ENCODE assay signal across 29 mouse cellular contexts in the genomic region with DNA sequence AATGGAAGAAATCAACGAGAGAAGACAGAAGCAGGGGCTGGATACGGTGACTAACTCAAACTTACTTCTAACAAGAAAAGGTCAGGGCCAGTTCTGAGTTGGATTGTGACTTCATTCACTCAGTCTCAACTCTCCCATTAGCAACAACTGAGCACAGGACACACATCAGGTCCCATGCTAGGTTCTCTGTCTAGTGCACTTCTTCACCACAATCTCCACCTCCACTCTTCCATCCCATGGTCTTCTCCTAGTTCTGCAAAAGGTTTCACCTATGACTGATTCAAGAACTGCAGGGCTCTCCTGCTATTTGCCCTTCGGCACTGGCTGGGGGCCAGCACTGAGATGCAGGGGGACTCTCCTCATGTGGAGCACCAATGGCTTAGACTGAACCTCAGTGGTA. TPM values are rescaled to one million over a fixed set of nuclear protein-coding genes. Genes with fewer than 3 reads are reported as not detected.
DNase-seq lines count a peak whose midpoint lies in the region; TF ChIP-seq lines count a peak whose summit lies in the region.
"Had no signal": no experiment of that assay in that cellular context is flagged by ENCODE, and none has a peak within 500 bp of the region (broad histone marks: within the 10 kb centered on the region; RNA-seq: fewer than 3 reads in every experiment).

No protein-coding gene starts in this region.

- TF ChIP-seq CTCF in heart, adult 2 months (IDR thresholded peaks at IDR 0.05) = no peak

- peak; percentile 67 for DNase-seq in heart, adult 11 months
- no peak for DNase-seq in heart, adult 2 months
- DNase-seq in adrenal gland, postnatal 10 days = peak; percentile 18
- DNase-seq in adrenal gland, postnatal 36 days = peak; percentile 16 to 17
- no peak for DNase-seq in left cerebral cortex, adult 8-10 months (ENCODE audit: low spot score in 2 of 2)
- DNase-seq in cerebellum, adult 9-11 months = no peak
- no peak for DNase-seq in cerebellum, adult 18-20 months
- DNase-seq: B cell, adult 2 months; cerebellum, adult 2 months; cerebellum, postnatal 10 days; cerebellum, postnatal 36 days; embryo, embryonic 11 days; gastrocnemius, postnatal 25 days; heart, postnatal 10 days; heart, postnatal 36 days; kidney, adult 18-20 months had no signal

- 74% methylated on average over 3 of the region's 3 CpGs for WGBS in heart, adult 2 months

- no peaks in the 10 kb centered on the region for H3K4me1 ChIP-seq in heart, adult 2 months (ENCODE audit: control insufficient read depth, insufficient read depth, low read length)
- H3K4me1 ChIP-seq: embryonic facial prominence, embryonic 10.5 days; embryonic facial prominence, embryonic 13.5 days; forebrain, embryonic 12.5 days; forebrain, embryonic 15.5 days; heart, embryonic 12.5 days; heart, embryonic 15.5 days; hindbrain, embryonic 10.5 days; hindbrain, embryonic 13.5 days had no signal

- no peaks in the 10 kb centered on the region for H3K79me2 ChIP-seq in heart, adult 2 months (replicated peaks; ENCODE audit: control insufficient read depth, insufficient read depth, low read length)

- H3K36me3 ChIP-seq in heart, adult 2 months (ENCODE audit: control insufficient read depth, insufficient read depth, low read length) = no peaks in the 10 kb centered on the region
- H3K36me3 ChIP-seq: embryonic facial prominence, embryonic 10.5 days; embryonic facial prominence, embryonic 13.5 days; forebrain, embryonic 12.5 days; forebrain, embryonic 15.5 days; heart, embryonic 12.5 days; heart, embryonic 15.5 days; hindbrain, embryonic 10.5 days; hindbrain, embryonic 13.5 days had no signal

- intact Hi-C loops in heart, adult 2 months (cut with DNase I) = no loop called here

- TF ChIP-seq POLR2A in heart, adult 2 months (IDR thresholded peaks at IDR 0.05; ENCODE audit: insufficient read depth, low read depth, low read length) = no peak

- H3K9ac ChIP-seq in heart, adult 2 months (ENCODE audit: low read depth, low read length) = no peak overlapping the region
- H3K9ac ChIP-seq: embryonic facial prominence, embryonic 13.5 days; forebrain, embryonic 12.5 days; forebrain, embryonic 15.5 days; heart, embryonic 12.5 days; heart, embryonic 15.5 days; hindbrain, embryonic 13.5 days had no signal

- H3K4me3 ChIP-seq in heart, adult 2 months = no peak overlapping the region
- H3K4me3 ChIP-seq: embryonic facial prominence, embryonic 10.5 days; embryonic facial prominence, embryonic 13.5 days; erythroblast, embryonic 14.5 days; forebrain, embryonic 12.5 days; forebrain, embryonic 15.5 days; heart, embryonic 12.5 days; heart, embryonic 15.5 days; hindbrain, embryonic 10.5 days; hindbrain, embryonic 13.5 days had no signal

- H3K27ac ChIP-seq in heart, adult 2 months = no peak overlapping the region
- H3K27ac ChIP-seq: embryonic facial prominence, embryonic 10.5 days; embryonic facial prominence, embryonic 13.5 days; forebrain, embryonic 12.5 days; forebrain, embryonic 15.5 days; heart, embryonic 15.5 days; hindbrain, embryonic 10.5 days; hindbrain, embryonic 13.5 days; hindbrain, postnatal 0 days had no signal

- TF ChIP-seq EP300 in heart, adult 2 months (IDR thresholded peaks at IDR 0.05; ENCODE audit: insufficient read depth, low read depth, low read length) = no peak

- no peaks in the 10 kb centered on the region for H3K27me3 ChIP-seq in heart, adult 2 months (ENCODE audit: control insufficient read depth, insufficient read depth, low read length)
- H3K27me3 ChIP-seq: embryonic facial prominence, embryonic 13.5 days; forebrain, embryonic 12.5 days; forebrain, embryonic 15.5 days; heart, embryonic 15.5 days; hindbrain, embryonic 13.5 days had no signal

RNA-seq across cellular contexts. Expression of a gene that starts 45.0 kb away (rescaled TPM):
- 1 to 10 TPM; 4.1 to 4.6 TPM for total RNA-seq in heart, adult 2 months (2021)
- polyA plus RNA-seq in heart, adult 2 months (2012; rRNA removed) = 2.5 and 4.4 TPM in 2 replicates
- 10 to 100 TPM; 12.1 to 15.5 TPM for total RNA-seq in adrenal gland, postnatal 10 days (2021)
- total RNA-seq in adrenal gland, postnatal 36 days (2021) = 10 to 100 TPM in 1 of 2 experiments, 1 to 10 TPM in 1; 7.6 to 16.8 TPM
- total RNA-seq in left cerebral cortex, adult 8-10 months (2022) = 10 to 100 TPM in 3 of 4 experiments, 1 to 10 TPM in 1; 10.0 to 12.9 (median 10.9) TPM

RNA-seq across cellular contexts. Expression of a gene that starts 49.7 kb away (rescaled TPM):
- total RNA-seq in heart, adult 2 months (2021) = not detected
- polyA plus RNA-seq in heart, adult 2 months (2012; rRNA removed) = 0.15 TPM in 1 of 2 replicates, not detected in the other
- total RNA-seq in adrenal gland, postnatal 10 days (2021) = under 1 TPM in 1 of 2 experiments, not detected in 1; 0.12 TPM
- under 1 TPM in 1 of 2 experiments, not detected in 1; 0.10 TPM for total RNA-seq in adrenal gland, postnatal 36 days (2021)
- 1 to 10 TPM; 1.1 to 2.0 (median 1.4) TPM for total RNA-seq in left cerebral cortex, adult 8-10 months (2022)
- total RNA-seq: gastrocnemius, postnatal 25 days; heart, adult 8-10 months; heart, postnatal 10 days; heart, postnatal 36 days; MEL had no signal
- polyA plus RNA-seq: erythroblast, embryonic 14.5 days; heart, embryonic 12.5 days; heart, embryonic 15.5 days; hindbrain, embryonic 10.5 days; intestine, embryonic 16.5 days had no signal

RNA-seq across cellular contexts. Expression of a gene that starts 54.1 kb away (rescaled TPM):
- 1 to 10 TPM; 1.4 to 1.9 TPM for total RNA-seq in heart, adult 2 months (2021)
- polyA plus RNA-seq in heart, adult 2 months (2012; rRNA removed) = 0.80 and 1.3 TPM in 2 replicates
- total RNA-seq in adrenal gland, postnatal 10 days (2021) = 10 to 100 TPM; 10.3 to 48.8 TPM
- 1 to 10 TPM; 1.3 to 2.7 TPM for total RNA-seq in adrenal gland, postnatal 36 days (2021)
- 10 to 100 TPM; 10.1 to 13.2 (median 11.4) TPM for total RNA-seq in left cerebral cortex, adult 8-10 months (2022)
- total RNA-seq: MEL had no signal
- polyA plus RNA-seq: erythroblast, embryonic 14.5 days had no signal

Comparison
In these comparisons a context has a peak if more than half of its experiments do, and no peak if none do; other contexts are left out.
1. DNase-seq: peak in heart, adult 11 months (single experiment), adrenal gland, postnatal 10 days (single experiment) and adrenal gland, postnatal 36 days (2 of 2); none in heart, adult 2 months (0 of 2), left cerebral cortex, adult 8-10 months (0 of 2), cerebellum, adult 9-11 months (single experiment) and cerebellum, adult 18-20 months (0 of 2).